Mouse (Mus musculus) retina, postnatal 7 days (tissue): Measurements from ENCODE around the gene Cd209g.
"Not testable (repeated sequence)": the region's sequence is repeated elsewhere in the genome, so short reads cannot be mapped to it uniquely, and the experiment has no call there.

Source experiments
- DNase-seq: peaks from one replicate; pipeline ENCODE4 v3.0.0-alpha.2; 2012; ENCODE audit warnings: low read depth, low spot score

Cd209g gene

GRCm38 (mm10) chr8:4133798-4134197 is at the start of gene Cd209g:
Cd209g (plus strand) TSS chr8:4134098.
- no peak for DNase-seq

DNA sequence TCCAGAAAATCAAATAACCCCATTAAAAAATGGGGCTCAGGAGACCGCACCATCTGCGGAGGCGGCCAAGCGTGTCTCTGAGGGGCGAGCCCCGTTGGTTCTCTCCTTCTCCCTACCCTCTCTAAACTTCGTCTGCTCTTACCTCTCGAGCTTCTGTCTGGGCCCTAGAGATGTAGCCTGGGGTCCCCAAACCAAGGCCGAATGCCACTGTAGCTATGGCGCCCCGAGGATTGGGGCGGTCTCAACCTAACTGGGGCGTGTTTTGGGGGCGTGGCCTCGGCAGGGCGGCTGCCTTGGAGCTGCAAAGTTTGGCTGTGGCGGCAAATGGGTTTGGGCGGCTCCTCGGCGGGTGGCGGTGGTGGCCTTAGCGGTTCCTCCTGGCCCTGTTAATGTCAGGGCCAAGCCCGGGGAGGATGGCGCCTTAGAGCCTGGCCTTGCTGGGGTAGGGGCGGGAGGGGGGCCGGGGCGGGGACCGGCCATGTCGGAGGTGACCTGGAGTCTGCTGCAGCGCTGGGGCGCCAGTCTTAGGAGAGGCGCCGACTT is 46.6 kb upstream of the Cd209g start:
- DNase-seq, result not testable (repeated sequence)

DNA sequence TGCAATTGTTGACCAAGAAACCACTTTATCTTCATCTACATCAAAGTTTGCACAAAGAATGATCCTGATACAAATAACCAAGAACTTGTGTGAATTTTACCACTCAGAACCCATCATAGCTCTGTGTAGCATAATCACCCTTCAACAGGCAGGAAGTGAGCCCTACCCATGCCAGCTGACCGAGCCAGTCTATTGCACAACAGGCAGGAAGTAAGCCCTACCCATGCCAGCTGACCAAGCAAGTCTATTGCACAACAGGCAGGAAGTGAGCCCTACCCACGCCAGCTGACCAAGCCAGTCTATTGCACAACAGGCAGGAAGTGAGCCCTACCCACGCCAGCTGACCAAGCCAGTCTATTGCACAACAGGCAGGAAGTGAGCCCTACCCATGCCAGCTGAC is 45.4 kb upstream of the Cd209g start:
- DNase-seq, result not testable (repeated sequence)

DNA sequence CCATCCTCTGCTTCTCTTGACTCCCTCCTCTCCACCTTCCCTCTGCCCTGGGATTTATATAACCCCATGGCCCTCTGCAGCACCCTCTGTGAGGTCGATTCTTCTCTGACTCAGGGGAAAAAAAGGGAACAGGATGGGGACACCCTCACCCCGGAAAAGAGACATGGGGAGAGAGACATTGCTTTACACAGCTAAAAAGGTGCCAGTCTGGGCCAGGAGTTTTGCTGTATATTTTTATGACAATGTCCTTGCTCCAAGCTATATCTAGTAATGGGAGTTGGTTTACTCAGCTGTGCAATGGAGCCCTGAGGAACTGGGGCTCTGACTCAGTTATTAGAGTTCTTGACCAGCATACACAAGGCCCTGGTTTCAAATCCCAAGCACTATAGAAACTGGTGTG is 28.2 kb upstream of the Cd209g start, which contains the start of gene Cd209f:
TSS of gene Cd209f (minus strand) at position 101 of the 400 bp plus-strand sequence.
- not testable (repeated sequence) for DNase-seq

GRCm38 (mm10) chr8:4139660-4140646 is 6.1 kb downstream of the Cd209g start:
- peak; percentile 78 for DNase-seq

DNA sequence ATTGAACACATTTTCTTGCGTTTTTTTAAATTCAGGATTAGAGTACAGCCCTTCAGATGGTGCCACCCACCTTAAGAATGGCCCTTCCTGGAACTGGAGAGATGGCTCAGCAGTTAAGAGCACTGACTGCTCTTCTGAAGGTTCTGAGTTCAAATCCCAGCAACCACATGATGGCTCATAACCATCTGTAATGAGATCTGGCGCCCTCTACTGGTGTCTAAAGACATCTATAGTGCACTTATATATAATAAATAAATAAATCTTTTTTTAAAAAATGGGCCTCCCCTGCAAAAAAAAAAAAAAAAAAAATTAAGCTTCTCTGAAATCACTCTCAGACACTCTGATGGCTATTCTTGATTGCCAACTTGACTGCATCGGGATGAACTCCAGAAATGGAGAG is 7.8 kb downstream of the Cd209g start:
- DNase-seq, result no peak

GRCm38 (mm10) chr8:4147272-4147671 is 13.4 kb downstream of the Cd209g start:
- DNase-seq, result no peak

GRCm38 (mm10) chr8:4154878-4155277 is 21.0 kb downstream of the Cd209g start:
- DNase-seq, result no peak

DNA sequence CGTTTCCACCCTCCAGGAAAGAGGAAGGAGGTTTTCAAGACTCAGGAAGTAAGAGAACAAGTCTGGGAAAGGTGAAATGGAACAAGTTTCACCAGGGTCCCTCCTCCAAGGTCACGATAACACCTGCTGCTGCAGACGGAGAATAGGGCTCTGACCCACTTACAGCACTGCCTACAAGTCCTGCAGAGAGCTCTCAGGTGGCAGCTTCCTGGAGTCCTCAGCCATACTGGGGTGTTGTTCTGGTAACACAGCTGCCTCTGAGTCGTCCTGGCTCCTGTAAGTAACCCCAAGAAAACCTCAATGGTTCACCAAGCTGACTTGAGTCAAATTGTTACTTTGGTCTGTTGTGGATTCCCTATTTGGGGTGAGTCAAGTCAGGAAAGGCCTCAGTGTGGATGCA is 28.9 kb downstream of the Cd209g start:
- no peak for DNase-seq

GRCm38 (mm10) chr8:4165176-4165851 is 31.4 kb downstream of the Cd209g start:
- DNase-seq, result no peak

DNA sequence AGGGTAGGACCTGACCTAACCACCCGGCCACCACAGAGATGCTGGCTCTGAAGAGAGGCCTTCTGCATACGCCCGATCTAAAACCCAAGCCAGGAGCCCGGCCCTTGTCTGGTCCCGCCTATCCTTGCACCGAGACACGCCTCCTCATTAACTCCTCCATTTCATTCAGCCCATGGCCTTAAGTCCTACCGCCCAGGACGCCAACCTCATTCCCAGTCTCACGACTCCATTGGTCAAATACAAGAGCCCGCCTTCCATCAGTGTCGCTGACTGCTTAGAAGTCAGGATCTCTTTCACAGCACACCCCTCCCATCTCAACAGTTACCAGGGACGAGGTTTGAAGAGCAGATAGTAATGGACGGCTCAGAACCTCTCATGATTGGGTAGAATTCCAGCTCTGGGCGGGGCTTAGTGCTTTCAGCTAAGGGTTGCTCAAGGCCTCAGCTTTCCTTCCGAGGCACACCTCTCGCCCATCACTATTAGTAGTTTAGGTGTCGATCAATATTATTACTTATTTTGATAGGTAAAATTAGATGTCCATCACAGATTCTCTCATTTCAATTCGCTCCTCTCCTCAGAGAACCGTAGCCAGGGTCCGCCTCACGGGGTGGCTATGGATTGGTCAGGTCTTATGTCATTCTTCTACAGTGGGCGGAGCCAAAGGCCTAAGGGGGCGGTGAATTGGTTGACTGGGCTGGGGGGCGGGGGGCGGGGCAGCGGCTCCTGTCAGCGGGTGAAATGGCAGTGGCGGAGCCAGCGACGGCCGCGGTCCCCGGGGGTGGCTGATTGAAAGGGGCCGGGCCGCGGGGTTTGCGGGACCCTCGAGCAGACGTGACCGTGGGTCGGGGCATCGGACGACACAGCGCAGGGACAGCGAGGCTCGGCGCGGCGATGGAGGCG is 32.2 kb downstream of the Cd209g start, which contains the start of gene Evi5l:
TSS of gene Evi5l (plus strand) at position 716 of the 900 bp plus-strand sequence.
- DNase-seq, result peak; percentile 100

GRCm38 (mm10) chr8:4166881-4167525 is 33.1 kb downstream of the Cd209g start:
- DNase-seq, result no peak

DNA sequence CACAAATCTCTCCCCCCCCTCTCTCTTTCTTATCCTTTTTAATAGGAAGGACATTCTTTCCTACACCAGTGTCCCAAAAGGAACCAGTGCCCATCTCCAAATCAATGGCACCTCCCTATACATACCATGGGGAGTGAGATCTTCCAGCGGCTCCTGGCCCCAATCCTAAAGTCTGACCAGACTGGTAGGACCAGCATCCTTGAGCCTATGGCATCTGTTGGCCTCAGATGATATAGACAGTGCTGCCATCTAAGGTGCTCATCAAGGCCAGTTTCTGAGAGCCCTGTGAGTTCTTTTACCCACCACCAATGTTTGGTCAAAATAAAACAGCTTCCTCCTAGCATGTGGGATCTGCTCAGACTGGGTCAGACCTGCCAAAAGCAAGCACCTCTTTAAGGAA is 34.0 kb downstream of the Cd209g start:
- no peak for DNase-seq

DNA sequence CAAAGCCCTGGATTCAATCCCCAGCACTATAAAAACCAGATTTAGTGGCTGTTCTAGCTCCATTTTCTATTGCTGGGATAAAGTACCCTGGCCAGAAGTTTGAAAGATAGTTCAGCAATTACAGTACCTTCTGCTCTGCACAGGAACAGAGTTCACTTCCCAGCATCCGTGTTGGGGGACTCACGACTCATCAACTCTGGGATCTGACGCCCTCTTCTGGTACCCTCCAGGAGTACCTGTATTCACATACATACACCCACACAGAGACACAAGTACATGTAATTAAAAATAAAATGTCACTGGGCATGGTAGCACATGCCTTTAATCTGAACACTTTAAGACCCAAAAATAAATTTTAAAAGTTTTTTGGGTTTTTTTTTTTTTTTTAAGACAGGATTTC is 38.6 kb downstream of the Cd209g start:
- no peak for DNase-seq

GRCm38 (mm10) chr8:4174018-4174417 is 40.1 kb downstream of the Cd209g start:
- DNase-seq, result no peak

GRCm38 (mm10) chr8:4183409-4183808 is 49.5 kb downstream of the Cd209g start:
- no peak for DNase-seq

DNA sequence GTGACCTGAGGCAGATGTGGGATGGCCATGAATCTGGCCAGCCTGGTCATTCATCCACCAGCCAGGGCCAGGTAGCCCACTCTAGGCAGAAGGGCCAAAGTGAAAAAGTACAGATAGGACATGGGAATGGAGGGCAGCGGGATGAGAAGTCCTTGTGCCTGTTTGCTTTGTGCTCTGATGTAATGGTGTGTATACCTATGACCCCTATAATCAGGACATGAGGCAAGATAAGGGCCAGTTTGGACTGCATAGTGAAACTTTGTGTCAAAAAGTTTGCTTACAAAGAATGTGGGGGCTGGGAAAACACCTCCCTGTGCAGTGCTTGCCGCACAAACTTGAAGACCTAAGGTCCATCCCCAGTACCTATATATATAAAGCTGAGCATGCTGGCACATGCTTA is 52.3 kb downstream of the Cd209g start:
- DNase-seq, result no peak
